Mouse (Mus musculus) heart, postnatal 0 days (tissue): Measurements from ENCODE around the gene Iqgap3.

Experiments
- CTCF ChIP-seq: IDR thresholded peaks from 2 replicates; pipeline ENCODE4 v1.5.1; 2016; ENCODE audit warnings: antibody characterized with exemption, control low read depth, low read depth
- EP300 ChIP-seq: IDR thresholded peaks from 2 replicates; pipeline ENCODE4 v1.6.1; 2016; ENCODE audit warnings: antibody characterized with exemption, low read depth

DNA sequence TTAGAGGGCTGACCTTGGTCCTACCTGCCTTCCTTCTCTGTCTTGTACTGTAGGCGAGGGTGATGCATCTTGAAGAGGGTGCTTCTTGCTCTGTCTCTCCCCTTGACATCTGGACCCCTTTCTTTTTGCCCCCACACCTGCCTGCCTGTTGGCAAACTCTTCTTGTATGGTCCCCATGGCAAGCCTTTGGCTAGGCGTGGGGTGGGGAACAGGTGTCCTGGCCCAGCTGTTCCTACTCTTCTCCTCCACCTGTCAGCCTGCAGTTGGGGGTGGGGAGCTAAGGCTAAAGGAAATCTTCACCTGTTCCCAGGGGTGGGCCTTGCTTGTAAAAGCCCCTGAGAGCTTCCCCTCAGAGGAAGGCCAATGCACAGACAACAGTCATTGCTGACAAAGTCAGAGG is 65.7 kb downstream of the Iqgap3 start:
- TF ChIP-seq CTCF (no peak), EP300 (no peak)
